Mouse (Mus musculus): ENCODE results near the gene Mpzl3.

Gene Mpzl3

DNA sequence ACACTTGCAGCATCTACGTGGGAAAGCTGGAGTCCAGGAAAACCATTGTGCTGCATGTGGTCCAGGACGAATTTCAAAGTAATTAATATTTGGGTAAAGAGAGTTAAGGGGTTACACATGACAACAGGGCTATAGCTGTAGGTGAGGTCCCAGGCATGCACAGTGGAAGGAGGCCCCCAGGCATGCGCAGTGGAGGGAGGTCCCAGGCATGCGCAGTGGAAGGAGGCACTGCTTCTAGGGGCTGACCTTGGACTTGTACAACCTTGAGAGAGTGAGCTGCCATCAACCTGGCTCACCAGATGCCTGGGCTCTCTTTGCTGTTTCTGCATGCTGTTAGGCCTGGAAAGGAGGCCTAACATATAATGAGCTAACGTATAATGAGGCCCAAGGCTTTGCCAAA, 42.9 kb downstream of the Mpzl3 start:
- in situ Hi-C loops (cut with MboI, MseI), result no loop called here

DNA sequence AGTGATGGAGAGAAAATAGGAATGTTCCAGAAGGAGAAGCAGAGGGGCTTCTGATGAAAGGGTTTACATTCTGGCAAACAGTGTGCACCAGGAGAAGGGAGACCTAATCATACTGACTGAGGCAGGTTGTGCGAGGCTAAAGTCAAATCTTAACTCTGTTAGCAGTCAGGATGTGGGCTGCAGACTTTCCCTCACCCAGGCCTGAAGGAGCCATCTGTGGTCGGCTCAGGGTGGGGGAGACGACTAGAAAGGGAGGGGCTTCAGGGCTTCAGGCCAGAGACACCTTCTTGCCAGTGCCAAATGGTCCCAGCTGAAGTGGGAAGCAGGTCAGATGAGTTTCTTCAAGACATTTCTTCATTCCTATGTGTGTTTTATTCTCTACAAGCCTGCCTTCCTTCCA, 43.4 kb downstream of the Mpzl3 start:
- in situ Hi-C loops (cut with MboI, MseI), result no loop called here

DNA sequence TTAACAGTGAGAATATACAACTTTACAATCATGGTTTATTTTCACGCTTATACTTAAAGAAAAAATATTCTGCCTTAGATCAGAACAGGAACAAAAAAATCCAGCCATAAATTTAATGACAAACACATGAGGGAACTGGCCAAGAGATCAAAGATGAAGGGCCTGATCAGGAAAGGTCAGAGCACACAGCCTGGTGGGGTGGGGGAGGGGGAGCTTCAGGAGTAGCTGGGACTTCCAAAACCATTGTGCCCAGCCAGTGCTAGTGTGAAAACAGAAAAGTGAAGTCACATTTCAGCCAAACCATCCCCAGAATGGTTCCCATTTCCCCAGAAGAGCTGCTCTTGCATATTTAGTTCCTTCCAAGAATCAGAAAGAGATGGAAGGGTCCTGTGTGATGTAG, 47.5 kb downstream of the Mpzl3 start:
- in situ Hi-C loops (cut with MboI, MseI), result no loop called here

DNA sequence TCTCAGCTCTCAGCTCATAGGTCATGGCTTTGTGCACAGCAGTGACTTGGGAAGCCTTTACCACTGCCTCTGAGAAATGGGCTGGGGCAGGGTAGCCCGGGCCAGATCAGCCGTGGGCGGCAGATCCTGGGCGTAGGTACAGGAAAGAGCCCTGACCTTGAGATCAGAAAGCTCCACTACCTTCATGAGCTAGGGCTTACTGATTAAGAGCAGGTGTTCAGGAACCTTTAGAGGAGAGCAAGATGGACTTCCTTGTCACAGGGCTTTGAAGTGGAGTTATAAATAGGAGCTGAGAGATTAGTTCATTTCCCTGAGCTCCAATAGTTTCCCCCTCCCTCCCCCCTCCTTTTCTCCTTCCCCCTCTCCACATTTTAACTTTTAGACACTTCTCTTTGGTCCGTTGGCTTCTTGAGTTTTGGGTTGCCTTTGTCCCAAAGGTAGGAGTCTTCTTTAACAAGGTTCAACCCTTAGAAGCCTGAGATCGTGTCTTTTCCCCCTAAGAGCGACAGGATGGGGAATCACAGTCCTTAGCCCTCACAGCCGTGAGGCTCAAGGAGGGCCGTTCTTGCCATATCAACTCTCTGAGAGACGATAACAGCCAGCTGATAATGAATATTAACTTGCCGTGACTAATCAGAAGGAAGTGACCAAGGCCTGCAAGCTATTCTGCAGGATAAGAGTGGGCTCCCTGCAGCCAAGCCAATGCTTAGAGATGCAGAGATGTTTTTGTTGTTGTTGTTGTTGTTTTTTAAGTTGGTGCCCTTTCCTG, 48.4 kb downstream of the Mpzl3 start:
- in situ Hi-C loops (cut with MboI, MseI), result no loop called here

DNA sequence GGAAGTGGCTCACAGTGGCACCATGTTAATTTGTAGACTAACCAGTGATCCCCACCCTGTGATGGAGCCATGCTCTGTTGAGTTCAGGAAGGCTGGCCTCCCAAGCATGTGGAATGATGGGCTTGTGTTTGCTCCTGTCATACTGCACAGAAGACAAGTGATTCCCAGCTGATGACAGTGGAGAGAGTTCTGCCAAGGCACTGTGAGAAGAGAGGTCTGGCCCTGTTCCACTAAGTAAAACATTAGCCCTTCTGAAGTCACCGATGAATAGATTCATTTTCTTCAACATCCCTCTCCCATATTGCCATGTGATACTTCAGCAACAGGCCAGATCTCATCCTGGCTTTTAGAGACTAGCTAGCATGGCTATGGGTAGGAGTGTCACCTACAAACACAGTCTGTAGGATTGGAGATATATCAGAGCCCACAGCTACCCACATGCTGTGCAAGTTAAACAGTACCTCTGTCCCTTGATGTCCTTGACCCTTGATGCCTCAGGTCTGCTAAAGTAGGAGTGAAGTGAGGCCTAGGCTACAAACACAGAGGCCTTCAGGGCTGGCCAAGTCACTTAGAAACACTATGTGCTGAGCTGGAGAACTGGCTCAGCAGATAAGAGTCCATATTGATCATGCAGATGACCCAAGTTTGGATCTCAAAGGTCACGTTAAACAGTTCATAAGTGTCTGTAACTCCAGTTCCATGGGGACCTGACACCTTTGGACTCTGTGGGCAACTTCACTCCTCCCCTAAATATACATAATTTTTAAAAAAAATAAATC, 50.8 kb downstream of the Mpzl3 start:
- in situ Hi-C loops (cut with MboI, MseI), result no loop called here

DNA sequence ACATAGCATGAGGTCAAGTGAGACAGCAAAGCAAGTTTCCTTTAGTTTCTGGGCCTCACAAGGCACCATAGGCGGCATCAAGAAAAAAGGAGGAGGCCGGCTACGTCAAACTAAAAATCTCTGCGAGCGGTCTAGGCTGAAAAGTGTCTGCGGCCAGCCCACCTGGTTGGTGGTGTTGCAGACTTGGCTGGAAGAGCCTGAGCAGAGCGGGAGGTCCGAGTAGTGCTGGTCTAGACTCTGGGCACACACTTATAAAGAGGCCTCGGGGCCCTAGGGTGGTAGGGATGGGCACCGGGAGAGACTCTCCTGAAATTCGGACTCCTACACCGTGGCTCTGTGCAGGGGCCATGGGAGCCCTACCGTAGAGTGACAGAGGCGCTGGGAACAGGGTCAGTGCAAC, 60.7 kb downstream of the Mpzl3 start:
- in situ Hi-C loops (cut with MboI, MseI), result loop anchor here in 1 of 2 experiments (10.0 kb wide), 1 partner anchor 441 kb away; the partner anchor contains the start of gene Treh

DNA sequence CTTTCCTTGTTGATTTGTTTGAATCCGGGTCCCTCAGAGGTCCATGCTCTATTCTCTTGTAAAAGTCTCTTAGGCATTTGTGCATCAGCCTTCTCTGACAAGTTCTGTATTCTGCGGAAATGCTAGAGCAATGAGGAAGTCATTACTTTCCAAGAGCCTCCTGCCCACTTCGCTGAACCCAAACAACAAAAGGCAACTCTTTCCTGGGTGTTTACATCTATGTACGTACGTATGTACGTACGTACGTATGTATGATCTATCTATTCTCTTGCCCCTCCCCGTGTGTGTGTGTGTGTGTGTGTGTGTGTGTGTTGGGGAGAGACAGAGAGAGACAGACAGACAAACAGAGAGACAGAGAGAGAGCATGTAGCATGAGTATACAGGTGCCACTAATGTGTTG, 61.8 kb downstream of the Mpzl3 start:
- in situ Hi-C loops (cut with MboI, MseI), result loop anchor here in 1 of 2 experiments (10.0 kb wide), 1 partner anchor 442 kb away; the partner anchor contains the start of gene Treh

DNA sequence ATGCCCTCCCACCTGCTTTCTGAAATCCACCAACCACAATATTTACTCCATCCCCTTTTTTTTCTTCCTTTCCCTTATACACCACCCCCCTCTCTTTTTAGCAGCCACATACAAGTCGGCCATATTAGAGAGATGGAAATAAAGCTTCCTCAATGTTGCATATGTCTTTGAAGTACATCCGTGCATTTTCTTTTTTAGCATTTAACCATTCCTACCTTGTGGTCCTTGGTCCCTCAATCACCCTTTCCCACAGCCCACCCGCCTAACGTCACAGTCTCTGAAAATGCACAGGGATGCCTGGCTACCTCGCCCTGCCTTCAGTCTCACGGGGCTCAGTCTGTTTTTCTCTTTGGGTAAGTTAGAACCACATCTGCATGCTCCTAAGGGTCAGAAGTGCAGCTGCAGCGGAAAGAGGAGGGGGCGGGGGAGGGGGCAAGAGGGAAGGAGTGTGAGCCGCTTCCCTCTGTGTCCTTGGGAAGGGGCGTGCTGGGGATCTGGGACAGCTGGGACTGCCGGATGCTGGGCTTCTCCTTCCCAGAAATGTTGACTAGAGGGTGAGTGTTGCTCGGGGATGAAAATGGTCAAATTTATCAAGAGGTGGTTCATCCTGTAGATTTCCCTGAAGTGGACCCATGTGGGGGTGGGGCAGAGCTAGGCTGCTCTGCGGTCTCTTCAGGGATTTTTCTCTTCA, 62.9 kb downstream of the Mpzl3 start, which contains the start of gene Scn2b:
TSS of gene Scn2b (plus strand) at position 42 of the 691 bp plus-strand sequence.
- in situ Hi-C loops (cut with MboI, MseI), result loop anchor here in 1 of 2 experiments (10.0 kb wide), 1 partner anchor 443 kb away; the partner anchor contains the start of gene Treh

DNA sequence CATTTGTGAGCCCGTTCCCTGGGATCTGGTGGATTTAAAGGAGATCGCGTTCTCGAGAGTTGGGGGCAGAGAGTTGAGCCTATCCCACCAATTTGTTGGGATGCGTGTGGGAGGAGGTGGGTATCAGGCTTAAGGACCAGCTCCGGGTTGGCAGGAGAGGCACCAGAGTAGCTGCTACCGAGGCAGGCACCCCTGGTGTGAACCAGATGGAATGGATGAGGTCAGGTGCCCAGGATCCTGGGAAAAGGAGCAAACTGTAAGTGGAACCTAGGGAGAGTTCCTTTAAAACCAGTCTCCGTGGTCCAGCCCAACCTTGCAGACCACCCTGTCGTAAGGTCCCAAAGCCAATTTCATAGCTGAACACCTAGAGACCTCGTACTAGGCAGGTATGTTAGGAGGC, 63.6 kb downstream of the Mpzl3 start:
- in situ Hi-C loops (cut with MboI, MseI), result loop anchor here in 1 of 2 experiments (10.0 kb wide), 1 partner anchor 444 kb away; the partner anchor contains the start of gene Treh

DNA sequence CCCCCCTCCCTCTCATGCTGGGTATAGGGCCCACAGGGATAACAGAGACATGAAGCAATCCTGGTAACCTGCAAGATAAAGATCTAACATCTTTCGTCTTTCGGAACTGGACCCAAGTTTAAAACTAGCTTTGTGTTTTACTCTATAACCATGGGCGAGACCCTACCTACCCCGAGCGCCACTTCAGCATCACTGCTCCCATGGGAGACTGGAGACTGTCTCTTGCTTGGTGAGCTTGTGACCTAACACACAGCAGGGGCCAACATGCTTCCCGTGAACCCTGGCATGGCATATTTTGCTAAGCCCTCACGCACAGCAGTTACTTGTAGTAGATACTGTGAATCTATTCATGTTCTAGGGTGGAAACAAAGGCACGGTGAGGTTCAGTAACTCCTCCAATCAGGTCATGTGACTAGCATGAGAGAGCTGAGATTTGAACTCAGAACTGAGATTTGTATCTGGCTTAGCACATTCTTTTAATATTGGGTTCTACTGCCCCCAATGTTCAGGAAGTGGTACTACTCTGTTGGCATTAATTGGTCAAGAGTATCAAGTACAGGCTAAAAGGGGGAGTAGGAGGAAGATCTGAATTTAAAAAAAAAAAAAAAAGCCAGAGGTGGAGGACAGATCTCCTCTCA, 64.4 kb downstream of the Mpzl3 start:
- in situ Hi-C loops (cut with MboI, MseI), result loop anchor here in 1 of 2 experiments (10.0 kb wide), 1 partner anchor 445 kb away; the partner anchor contains the start of gene Treh

DNA sequence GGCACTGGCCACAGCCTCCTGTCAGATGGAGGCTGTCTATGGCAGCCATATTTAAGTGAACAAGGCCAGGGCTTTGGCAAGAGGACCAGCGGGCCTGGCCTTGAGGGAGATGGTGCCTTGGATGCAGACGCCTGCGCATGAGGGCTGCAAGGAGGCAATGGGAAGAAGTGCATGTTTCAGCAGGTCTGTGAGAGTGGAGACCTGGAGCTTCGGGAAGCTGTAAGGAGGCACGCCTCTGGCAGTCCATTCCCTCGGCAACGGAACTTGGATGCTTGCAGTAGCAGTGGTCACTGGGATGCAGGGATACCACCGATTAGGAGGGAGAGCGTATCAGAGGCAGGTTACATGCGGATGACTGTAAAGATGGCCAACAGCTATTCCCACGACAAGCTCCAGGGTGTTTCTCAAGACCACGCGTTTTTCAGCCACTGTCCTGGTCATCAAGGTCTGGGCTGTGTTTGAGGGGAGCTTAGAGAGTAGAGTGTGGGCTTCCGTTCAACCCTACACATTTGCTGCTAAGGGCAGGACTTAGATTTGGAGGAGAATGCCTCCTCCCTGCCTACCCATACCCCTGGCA, 65.1 kb downstream of the Mpzl3 start:
- in situ Hi-C loops (cut with MboI, MseI), result loop anchor here in 1 of 2 experiments (10.0 kb wide), 1 partner anchor 445 kb away; the partner anchor contains the start of gene Treh

DNA sequence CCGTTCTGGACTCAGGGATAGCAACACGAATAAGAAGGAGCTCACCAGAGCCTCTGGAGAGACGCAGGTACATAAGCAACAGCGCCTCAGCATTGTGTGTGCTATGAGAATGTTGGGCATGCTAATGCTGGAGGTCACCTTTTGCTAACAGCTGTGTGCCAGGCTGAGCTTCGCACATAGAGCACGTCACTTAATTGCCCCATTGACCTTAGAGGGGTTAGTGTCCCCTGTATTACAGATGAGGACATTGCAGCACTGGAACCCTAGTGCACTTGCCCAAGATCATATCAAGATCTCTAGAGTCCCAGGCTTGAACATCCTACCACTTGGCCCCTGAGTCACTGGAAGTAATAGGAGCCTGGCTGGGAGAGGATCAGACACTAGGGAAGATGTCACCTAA, 65.6 kb downstream of the Mpzl3 start:
- in situ Hi-C loops (cut with MboI, MseI), result no loop called here

DNA sequence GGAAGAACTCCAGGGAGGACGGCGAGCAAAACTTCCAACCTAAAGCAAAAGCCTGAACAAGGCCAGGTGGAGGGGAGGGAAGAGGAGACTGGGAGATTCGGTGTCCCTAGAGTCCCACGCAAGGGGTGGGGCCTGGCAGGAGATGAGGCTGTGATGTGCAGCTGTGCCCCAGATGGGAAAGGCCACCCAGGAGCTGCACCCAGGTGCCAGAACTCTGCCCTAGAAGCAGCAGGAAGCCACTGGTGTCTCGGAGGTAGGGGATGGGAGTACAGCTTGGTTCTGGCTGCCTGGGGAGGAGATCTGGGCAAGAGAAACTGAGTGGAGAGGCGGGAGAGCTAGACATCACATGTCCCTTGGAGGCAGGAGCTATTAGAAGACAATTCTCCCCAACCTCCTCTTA, 66.0 kb downstream of the Mpzl3 start:
- in situ Hi-C loops (cut with MboI, MseI), result no loop called here

DNA sequence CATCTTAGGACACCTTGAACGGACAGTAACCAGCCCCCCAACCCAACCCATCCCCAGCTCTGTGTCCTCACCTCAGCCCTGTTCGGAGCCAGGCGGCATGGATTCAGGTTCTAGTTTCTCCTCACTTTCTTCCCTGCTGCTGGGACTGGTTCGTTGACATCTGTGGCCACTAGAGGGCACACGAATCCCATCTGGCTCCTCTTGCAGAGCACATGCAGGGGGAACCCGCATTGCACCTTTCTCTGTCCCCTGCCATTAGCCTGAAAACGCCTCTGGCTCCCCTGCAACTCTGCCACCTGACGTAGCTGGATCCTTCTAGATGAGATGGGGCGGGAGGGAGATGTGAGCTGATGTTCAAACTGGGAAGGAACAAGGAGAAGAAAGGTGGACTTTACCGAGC, 66.8 kb downstream of the Mpzl3 start:
- in situ Hi-C loops (cut with MboI, MseI), result no loop called here

DNA sequence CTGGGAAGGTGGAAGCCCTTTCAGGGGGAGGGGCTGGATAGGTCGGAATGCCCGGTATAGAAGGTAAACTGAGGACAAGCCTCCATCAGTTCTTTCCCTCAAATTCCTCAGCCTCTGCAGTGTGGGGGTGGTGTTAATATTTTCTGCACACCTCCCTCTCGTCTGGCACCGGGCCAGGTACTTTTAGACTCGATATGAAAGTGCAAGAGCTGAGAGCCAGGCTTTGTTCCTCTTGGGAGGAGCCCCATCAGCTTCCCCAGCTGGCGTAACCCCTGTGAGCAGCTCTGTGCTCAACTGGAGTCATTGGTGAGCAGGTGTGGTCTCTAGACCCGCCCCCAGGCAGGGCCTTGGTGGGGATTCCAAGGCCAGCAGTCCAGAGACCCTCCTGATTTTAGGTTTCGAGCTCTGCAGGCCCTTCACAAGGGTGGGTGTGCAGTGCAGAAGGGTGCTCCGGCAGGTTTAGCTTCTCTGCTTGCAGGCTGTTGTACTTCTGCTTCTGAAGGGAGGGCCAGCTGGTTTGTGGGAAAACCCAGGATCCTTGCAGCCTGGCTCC, 67.3 kb downstream of the Mpzl3 start:
- in situ Hi-C loops (cut with MboI, MseI), result no loop called here

DNA sequence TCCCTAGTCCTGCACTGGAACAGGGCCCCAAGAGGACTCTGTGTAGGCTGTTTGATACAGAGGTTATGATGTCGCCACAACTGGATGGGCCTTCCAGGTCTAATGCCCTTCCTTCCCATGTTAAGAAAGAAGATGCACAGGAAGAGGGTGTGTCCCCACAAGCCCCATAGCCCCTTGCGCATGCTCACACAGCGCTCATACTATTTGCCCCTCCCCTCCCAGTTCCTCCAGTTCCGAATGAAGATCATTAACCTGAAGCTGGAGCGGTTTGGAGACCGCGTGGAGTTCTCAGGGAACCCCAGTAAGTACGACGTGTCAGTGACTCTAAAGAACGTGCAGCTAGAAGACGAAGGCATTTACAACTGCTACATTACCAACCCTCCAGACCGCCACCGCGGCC, 70.2 kb downstream of the Mpzl3 start:
- in situ Hi-C loops (cut with MboI, MseI), result no loop called here

DNA sequence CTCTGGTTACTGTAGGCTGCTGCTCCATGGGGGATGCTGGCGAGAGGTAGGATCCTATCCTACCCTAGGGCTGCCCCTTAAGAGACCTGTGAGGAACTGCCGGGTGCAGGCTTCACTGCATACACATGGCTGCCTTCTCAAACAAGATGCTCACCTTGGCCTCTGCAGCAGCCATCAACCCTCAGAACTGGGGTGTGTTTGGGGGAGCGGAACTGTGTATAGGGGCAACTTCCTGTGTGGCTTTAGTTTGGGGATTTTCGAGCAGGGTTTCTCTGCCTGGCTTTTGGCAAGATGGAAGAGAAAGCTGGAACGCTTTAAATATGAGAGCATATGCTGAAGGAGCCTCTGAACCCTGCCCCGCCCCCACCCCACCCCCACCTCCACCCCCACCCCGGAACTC, 72.0 kb downstream of the Mpzl3 start:
- in situ Hi-C loops (cut with MboI, MseI), result no loop called here
